Mouse (Mus musculus) telencephalon, adult 2 months (tissue): ENCODE data around the gene Exph5.

Experiments used
- DNase-seq: peaks from one replicate; pipeline ENCODE4 v3.0.0-alpha.2; 2011; ENCODE audit warnings: low read depth, low spot score

Gene Exph5

GRCm38 (mm10) chr9:53356219-53357155 is 55.0 kb downstream of the Exph5 start:
- DNase-seq: no peak

DNA sequence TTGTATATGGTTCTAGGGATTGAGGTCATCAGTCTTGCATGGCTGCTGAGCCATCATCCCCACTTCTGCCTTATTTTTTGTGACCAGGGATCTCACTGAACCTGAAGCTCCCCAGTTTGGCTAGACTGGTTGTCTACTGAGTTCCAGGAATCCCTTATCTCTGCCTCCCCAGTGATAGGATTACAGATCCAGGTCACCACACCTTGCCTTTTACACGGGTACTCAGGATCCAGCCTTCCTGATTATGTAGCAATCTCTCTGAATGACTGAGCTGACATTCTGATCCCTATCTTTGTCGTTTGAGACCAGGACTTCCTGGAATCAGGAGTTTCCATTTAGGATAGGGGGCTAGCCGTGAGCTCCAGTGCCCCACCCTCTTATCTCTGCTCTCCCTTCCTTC is 69.9 kb downstream of the Exph5 start:
- DNase-seq: no peak

DNA sequence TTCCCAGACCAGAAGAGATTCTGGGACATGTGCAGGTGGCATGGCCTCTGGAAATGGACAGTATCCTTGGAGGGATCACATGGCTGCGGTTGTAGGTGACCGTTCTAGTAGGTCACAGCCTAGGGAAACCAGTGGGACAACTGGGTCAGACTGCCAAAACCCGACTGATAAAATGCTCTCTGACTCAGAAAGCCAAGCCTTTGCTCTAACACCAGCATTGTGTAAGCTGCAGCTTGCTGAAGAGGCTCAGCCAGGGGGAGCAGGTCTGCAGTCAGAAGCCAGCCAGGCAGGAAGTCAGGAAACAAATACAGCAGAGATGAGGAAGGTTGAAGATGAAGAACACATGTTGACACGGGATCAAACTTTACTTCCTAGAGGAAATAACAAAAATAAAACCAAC is 74.4 kb downstream of the Exph5 start:
- no peak for DNase-seq

DNA sequence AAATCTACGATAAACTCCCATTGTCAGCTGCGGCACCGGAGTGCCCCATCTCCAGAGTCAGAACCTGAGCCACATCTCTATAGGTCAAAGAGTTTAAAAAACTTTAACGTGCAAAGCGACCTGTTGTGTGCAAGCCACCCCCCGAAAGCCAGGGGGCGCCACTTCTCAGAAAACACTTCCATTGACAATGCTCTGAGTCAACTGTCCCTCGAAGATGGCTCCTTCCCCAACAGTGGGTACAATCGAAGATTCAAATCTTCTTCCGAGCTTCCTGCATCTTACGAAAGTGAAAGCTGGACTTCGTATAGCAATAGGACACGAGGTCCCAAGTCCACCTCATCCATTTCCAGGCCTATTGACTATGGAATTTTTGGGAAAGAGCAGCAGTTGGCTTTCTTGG is 75.3 kb downstream of the Exph5 start:
- no peak for DNase-seq

GRCm38 (mm10) chr9:53377597-53377996 is 76.1 kb downstream of the Exph5 start:
- no peak for DNase-seq

DNA sequence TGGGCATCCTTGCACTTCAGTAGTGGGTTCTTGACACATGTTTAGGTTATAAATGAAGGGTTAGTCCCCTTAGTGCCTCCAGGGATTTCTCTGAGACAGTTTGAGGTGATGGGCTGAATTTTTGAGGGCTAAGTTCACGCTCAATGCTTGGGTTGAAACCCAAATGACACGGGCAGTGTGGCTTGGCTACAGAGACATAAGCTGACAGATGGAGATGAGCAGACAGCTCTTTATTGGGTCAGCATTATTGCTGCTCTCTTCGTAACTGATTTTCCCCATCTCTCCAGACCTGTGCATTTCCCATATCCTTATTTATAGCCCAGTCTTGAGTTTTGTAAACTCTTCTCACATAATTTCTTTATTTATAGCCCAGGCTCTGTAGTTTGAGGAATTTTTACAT is 76.7 kb downstream of the Exph5 start:
- no peak for DNase-seq

DNA sequence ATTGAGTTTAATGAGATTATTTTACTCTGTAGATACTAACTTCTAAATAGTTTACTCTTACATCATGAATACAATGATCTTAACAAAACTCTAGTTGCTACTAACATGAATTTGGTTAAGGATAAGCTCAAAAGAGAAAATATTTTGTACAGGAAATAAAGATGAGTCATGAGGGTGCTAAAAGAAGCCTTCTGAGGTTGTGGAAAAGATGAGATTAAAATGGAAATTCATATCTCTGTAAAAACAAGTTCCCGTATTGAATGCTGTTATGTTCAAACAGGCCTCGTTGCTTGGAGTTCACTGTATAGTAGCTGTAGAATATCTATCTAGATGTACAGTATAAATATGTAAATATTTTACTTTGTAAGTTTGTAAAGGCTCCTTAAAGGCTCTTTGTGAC is 79.1 kb downstream of the Exph5 start:
- no peak for DNase-seq

GRCm38 (mm10) chr9:53381113-53381615 is 79.7 kb downstream of the Exph5 start:
- DNase-seq: no peak

GRCm38 (mm10) chr9:53383951-53384866 is 82.7 kb downstream of the Exph5 start, which contains the start of gene Kdelc2:
TSS of gene Kdelc2 (plus strand) at chr9:53384025.
- DNase-seq: peak; percentile 95

DNA sequence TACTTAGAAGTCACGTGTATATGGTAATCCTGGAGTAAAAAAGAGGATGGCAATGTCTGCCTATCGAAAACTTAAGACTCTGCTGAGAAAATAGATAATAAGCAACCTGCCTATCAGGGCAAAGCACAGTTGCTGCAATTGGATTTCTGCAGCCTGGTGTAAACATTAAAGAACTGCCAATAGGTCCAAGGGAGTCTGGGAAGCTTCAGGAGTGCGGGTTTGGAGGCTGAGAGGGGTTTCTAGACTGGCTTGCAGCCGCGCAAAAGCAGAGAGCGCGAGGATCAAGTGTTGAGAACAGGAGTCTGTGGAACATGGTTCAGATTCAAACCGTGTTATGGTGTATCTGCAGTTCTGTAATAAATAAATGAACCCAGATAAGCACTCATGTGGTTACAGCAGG is 83.4 kb downstream of the Exph5 start:
- no peak for DNase-seq

GRCm38 (mm10) chr9:53387431-53387830 is 86.0 kb downstream of the Exph5 start:
- no peak for DNase-seq

DNA sequence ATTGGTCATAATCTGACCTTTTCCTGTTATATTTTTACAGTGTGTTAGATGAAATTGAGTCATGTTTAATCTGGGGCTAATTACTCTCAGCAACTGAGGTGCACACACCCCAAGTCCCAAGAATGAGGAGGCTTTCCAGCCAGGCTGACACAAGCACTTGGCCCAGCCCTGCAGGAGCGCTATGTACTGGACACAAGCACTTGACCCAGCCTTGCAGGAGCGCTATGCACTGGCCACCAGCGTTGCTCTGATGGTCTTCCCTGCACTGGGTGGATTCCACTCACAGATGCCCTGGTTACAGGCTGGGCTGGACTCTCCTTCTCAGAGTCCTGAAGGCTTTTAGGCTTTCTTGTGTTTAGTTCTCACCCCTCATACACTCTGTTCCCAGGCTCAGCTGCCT is 87.6 kb downstream of the Exph5 start:
- DNase-seq: no peak

DNA sequence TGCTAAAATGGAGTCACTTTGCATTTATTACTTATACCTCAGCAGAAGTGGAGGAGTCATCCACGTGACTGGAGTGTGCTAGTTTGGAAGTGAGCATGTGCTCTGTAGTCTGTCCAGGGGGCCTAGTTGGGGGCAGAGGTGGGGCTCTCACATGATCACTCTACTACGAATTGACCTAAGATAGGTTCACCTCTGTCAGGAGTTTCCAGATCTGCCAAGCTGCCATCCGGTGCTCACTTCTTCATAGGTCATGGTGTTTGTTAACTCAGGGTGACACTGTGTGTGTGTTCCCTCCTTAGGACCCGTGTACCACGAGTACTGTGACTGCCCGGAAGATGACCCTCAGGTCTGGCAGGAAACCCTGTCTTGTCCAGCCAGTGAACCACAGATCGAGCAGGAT is 88.7 kb downstream of the Exph5 start:
- no peak for DNase-seq

DNA sequence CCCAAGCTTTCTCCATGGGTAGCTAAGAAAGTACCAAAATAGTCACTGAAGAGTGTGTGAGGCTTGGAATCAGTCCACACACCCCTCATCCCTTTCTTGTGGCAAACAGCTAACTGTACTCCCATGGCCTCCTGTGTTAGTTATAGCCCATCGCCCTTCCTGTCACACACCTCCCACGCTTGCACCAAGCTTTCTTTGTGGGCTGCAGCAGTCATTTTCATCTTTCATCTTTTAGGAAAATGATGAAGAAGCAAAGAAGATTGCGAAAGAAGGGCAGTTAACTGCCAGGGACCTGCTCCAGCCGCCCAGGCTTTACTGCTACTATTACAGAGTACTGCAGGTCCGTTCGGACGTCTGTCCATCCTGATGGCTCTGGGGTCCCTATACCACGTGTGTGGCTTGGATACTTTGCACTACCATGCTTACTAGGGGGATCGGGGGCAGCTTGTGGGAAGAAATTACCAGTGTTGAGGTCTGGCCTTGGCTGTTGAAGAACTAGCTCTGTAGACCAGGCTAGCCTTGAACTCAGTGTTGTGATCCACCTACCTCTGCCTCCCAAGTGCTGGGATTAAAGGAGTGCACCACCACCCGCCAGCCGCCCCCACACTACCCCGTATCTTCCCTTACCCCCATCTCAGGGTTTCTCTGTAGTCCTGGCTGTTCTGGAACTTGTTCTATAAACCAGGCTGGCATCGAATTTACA is 96.4 kb downstream of the Exph5 start:
- no peak for DNase-seq

GRCm38 (mm10) chr9:53398388-53398700 is 96.9 kb downstream of the Exph5 start:
- DNase-seq: no peak

DNA sequence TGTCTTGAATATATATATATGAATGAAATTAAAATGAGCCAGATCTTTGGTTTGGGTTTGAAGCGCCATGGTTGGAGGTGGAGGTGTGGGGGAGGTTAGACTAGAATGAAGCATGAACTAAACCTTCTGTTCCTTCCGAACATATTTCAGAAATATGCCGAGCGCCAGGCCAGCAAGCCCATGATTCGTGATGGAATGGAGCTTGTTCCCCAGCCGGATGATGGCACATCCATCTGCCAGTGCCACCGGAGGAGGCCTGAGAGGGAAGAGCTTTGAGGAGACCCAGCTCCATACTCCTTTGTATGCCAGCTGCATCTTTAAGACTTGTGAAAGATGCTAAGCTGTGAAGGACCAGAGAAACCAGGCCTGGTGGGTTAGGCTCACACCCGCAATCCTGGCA is 98.1 kb downstream of the Exph5 start:
- DNase-seq: no peak

- DNase-seq: no peak
Measured at GRCm38 (mm10) chr9:53400696-53401095, 99.2 kb downstream of the Exph5 start.

- no peak for DNase-seq
Measured at GRCm38 (mm10) chr9:53401146-53401545, 99.7 kb downstream of the Exph5 start.

- DNase-seq: no peak
Measured at GRCm38 (mm10) chr9:53402291-53402711, 100.8 kb downstream of the Exph5 start, which contains the start of gene 4930550C14Rik. TSS of gene 4930550C14Rik (plus strand) at chr9:53402325.

DNA sequence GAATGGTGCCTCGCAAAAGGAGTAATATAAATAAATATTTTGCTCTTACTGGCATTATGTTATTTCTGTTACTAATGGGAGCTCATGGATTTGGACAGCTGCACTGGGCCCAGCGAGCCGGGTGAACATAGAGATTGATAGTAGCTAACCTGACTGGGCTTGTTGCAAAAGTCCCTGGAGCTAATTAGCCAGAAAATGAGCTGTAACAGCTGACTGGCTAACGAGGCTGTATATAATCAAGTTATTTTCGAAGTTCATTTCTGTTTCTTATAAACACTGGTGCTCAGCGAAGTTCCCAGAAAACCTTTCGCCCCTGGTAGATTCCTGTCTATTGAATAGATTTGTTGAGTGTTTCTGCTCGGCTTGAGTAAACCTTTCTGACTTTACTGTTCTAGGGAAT is 101.5 kb downstream of the Exph5 start:
- DNase-seq: no peak

- DNase-seq: no peak
Measured at GRCm38 (mm10) chr9:53404050-53404752, 102.7 kb downstream of the Exph5 start.
